Mouse (Mus musculus): ENCODE results near the gene Bud13.

GRCm38 (mm10) chr9:46272070-46272469 lies 10.7 kb upstream of the Bud13 start:
- TF ChIP-seq CTCF (conservative IDR thresholded peaks at IDR 0.05; ENCODE audit: insufficient read depth, insufficient read length, low read depth, low read length) (no peak; the same call in 1 of the 2 replicates), POLR2A (IDR thresholded peaks at IDR 0.05; ENCODE audit: low read depth, low read length) (no peak)

Data from kidney, adult 2 months (tissue).